Mouse (Mus musculus) embryo, embryonic 10.5 days (tissue): ENCODE results near the gene Mgll.

Experiments used
- DNase-seq: peaks from one replicate; pipeline ENCODE4 v3.0.0-alpha.2; 2015; ENCODE audit warnings: low spot score

Gene Mgll

GRCm38 (mm10) chr6:88724313-88725195 lies at the start of gene Mgll:
Mgll (plus strand) TSS chr6:88724412.
- DNase-seq, result peak; percentile 56

GRCm38 (mm10) chr6:88675815-88676214 lies 48.4 kb upstream of the Mgll start:
- DNase-seq, result no peak

- DNase-seq, result no peak
Observed at GRCm38 (mm10) chr6:88676753-88677736, 47.2 kb upstream of the Mgll start.

GRCm38 (mm10) chr6:88677738-88678137 lies 46.5 kb upstream of the Mgll start:
- no peak for DNase-seq

- no peak for DNase-seq
Observed at GRCm38 (mm10) chr6:88681026-88681425, 43.2 kb upstream of the Mgll start.

GRCm38 (mm10) chr6:88683380-88684053 lies 40.7 kb upstream of the Mgll start:
- DNase-seq, result no peak

GRCm38 (mm10) chr6:88688171-88688570 lies 36.0 kb upstream of the Mgll start:
- DNase-seq, result no peak

GRCm38 (mm10) chr6:88688712-88689111 lies 35.5 kb upstream of the Mgll start:
- no peak for DNase-seq

GRCm38 (mm10) chr6:88690211-88690610 lies 34.0 kb upstream of the Mgll start:
- DNase-seq, result no peak

- no peak for DNase-seq
Observed at GRCm38 (mm10) chr6:88691361-88691760, 32.9 kb upstream of the Mgll start.

GRCm38 (mm10) chr6:88702887-88703286 lies 21.3 kb upstream of the Mgll start:
- DNase-seq, result no peak

- no peak for DNase-seq
Observed at GRCm38 (mm10) chr6:88703731-88704130, 20.5 kb upstream of the Mgll start.

GRCm38 (mm10) chr6:88708401-88709278 lies 15.6 kb upstream of the Mgll start:
- DNase-seq, result no peak

- DNase-seq, result no peak
Observed at GRCm38 (mm10) chr6:88709279-88709575, 15.0 kb upstream of the Mgll start.

GRCm38 (mm10) chr6:88711313-88711712 lies 12.9 kb upstream of the Mgll start:
- no peak for DNase-seq

GRCm38 (mm10) chr6:88712083-88712482 lies 12.1 kb upstream of the Mgll start:
- DNase-seq, result no peak

GRCm38 (mm10) chr6:88713320-88713719 lies 10.9 kb upstream of the Mgll start:
- no peak for DNase-seq

- DNase-seq, result no peak
Observed at GRCm38 (mm10) chr6:88714200-88714674, 10.0 kb upstream of the Mgll start.

- peak; percentile 26 for DNase-seq
Observed at GRCm38 (mm10) chr6:88715378-88715781, 8.8 kb upstream of the Mgll start.

- no peak for DNase-seq
Observed at GRCm38 (mm10) chr6:88715966-88716365, 8.2 kb upstream of the Mgll start.
